Mouse (Mus musculus) adrenal gland, adult 18-20 months (tissue): ENCODE results near the gene Rspo3. TPM values are rescaled to one million over a fixed set of nuclear protein-coding genes. Genes with fewer than 3 reads are reported as not detected.

Source experiments
- DNase-seq, 2 experiments: peaks; one replicate each; pipeline ENCODE4 v3.0.0; 2021 to 2022; ENCODE audit warnings: low spot score in 2 of 2
- long read RNA-seq, 2 experiments: library from polyadenylated mRNA; stranded (forward); transcript quantifications; one replicate each; pipeline ENCODE4 v2.0.0; 2021
- total RNA-seq, 2 experiments: library from RNA; stranded (reverse); gene quantifications; 1 replicate in 1 of 2; 2 replicates in 1 of 2; pipeline ENCODE4 v1.2.3; 2021

Rspo3 gene
- 10 to 100 TPM; 19.8 to 21.3 TPM for total RNA-seq
- long read RNA-seq, experiment 1, transcript Rspo3-201 (5 exons, 3,085 nt) = major isoform, 28 of 28 reads
- long read RNA-seq, experiment 1, partial matches to known transcripts = 0 of 28 reads
- long read RNA-seq, experiment 1, other reads (novel, unspliced or antisense) = 0 of 28 reads
- long read RNA-seq, experiment 2, transcript Rspo3-201 (5 exons, 3,085 nt) = major isoform, 29 of 46 reads
- long read RNA-seq, experiment 2, partial matches to known transcripts = 17 of 46 reads
- long read RNA-seq, experiment 2, other reads (novel, unspliced or antisense) = 0 of 46 reads

DNA sequence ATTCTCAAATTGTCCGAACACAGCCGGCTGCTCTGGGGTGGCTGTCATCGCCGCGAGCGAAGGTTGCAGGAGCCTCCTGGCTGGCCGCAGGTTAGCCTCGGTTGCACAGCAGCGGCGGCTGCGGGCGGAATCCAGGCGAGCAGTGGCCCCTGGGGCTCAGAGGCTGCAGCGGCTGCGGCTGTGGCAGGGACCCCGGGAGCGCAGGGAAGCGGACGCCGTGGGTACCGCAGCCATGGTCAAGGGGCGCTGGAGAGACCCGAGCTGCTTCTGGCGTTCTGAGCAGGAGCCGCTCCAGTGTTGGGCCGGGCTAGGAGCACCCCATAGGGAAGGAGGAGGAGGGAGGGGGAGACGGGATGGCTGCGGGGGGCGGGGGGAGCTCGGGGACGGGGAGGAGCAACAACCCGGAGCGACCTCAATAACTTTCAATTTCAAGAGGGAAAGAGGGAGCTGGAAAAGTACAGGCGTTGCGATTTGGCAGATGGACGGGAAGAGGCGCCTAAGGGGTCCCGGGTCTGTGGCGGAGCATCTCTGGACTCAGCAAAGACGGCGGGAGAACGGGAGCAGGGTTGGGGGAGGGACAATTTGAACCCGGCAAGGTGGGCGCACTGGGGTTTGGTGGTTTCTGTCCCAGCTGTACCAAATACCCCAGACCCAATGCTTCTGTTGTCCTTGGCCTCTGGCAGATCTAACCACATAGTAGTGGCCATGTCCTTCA lies at the start of gene Rspo3:
Rspo3 (minus strand) TSS at position 322 of the 715 bp plus-strand sequence.
- peak; percentile 27 to 30 for DNase-seq

DNA sequence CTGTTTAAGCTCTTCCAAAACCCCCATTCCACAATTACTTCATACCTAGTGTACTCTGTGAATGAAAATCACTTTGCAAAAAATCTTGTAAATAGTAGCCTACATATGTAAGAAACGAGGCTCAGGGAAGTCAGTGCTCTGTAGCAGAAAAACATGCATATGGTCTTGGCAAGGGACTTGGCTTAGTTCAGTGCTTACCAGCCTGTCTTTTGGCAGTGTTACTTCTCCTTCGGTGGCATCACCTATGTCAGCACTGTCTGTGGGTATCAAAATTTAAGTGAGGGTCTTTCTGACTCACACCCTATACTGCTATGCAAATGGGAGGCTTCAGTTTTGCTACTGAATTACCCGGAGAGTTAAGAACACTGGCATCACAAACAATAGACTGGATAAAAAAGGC lies 46.3 kb upstream of the Rspo3 start:
- no peak for DNase-seq

DNA sequence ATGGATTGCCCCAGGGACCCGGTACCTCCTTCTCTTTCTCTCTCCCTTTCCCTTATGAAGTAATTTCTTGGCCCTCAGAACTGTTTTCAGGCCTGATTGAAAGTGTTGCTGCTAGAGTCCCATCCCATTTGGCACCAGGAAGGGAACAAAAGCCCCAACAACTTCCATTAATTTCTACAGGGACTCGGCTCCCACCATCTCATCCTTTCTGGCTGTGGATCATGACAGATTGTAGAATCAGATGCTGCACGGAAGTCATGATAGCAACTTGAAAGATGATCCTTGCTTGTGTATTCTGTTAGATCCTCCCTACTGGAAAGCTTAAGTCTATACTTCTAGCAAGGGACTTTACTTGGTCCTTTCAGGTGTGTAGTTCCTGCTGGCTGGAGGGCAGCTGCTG lies 45.8 kb upstream of the Rspo3 start:
- DNase-seq = no peak

DNA sequence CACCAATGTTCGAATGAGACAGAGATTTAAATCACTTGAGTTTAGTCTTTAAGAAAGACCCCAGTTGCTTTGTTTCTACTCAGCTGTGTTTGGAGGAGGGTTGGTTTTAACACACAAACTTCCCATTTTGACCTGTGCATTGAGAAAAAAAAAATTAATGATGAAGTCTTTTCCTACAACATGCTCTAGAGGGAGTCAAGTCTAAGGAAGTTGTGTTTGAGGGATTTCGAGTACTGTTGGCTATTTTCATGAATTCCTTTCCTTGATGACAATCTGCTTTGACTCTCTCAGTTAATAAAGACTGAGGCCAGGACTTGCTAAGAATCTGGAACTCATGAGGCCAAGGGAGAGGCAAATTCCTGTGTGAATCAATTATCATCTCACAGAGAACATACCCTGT lies 20.3 kb upstream of the Rspo3 start:
- no peak for DNase-seq

DNA sequence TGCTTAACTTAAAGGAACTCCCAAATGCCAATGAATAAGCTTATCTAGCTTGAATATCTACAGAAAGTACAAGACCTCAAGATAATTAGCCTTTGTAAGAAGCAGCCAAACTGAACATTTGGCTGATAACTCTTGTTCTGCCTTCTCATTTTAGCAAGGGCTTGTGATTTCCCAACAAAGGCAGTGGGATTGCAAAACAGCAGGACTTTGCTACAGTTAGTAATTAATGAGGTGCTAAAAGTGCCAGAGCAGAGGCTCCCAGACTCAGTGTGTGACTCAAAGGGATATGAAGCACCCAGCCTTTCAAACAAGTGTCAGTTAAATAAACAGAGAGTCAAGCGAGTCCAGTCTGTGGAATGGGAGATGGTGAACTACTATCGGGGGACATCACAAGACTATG lies 18.7 kb upstream of the Rspo3 start:
- DNase-seq = peak in 1 of 2 experiments; percentile 9

DNA sequence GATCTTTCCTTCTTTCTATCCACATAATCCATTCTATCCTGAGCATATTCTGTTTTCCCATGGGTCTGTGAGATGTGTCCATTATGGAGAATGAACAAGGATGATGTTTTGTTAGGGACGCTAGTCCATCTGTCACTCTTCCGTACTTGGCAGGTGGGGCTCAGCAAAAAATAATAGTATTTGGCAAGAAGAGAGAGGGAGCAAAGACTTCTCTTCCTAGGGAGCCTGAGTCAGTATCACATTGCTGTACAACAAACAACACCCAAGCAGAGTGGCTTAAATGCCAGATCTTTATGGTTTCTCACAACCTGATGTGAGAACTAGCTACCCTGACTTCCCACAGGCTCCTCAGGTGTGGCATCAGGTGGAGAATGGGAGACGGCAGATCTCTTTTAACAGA lies 7.3 kb upstream of the Rspo3 start:
- DNase-seq = no peak

DNA sequence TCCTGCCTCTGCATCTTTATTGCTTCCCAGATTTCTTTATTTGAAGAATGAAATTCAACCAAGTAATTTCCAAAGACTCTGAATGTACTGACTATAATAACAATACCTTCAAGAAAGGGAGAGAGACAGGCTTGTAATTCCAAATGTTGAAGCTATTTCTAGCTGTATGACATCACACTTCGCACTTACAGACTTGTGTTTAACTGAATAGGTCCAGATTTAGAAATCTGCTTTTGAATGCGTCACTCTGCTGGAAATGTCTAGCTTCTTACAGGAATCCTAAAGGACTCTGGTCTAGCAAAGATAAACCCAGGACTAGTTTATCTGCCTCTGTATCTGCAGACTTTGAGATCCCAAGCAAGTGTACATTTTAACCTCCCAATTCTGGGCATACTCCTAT lies 3.8 kb upstream of the Rspo3 start:
- no peak for DNase-seq

DNA sequence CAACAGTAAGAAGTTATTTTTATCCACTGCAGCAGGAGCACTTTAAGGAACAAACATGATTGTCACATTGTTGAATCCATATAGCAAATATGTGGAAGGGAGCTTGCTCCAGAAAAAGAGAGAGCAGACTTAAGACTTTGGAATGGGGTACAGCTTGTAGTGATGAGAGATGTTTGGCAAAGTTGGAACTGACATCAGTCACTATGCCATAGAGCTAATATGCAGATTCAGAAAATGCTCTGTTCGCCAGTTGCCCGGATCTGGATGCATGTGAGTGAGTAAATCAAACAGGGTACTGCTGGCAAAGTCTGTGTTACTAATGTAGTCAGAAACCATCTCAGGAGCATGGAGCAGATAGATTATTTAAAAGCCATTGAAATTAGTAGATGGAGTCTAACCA lies 3.1 kb upstream of the Rspo3 start:
- no peak for DNase-seq

DNA sequence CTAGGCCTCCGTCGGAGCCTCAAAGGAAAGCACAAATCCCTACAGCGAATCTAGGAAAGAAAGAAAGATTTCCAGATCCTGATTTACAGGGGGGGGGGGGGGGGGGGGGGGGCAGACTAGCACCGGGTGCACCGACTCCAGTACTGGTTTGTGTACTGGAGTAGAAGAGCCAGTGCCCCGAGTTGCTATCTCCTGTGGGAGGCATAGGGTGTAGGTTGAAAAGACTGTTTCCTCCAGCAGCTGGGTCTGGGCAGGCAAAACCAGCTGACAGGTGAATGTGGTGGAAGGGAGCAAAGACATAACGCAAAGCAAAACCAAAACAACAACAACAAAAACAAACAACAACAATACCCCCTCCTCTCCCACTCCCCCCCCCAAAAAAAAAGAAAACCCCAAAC lies 838 bp downstream of the Rspo3 start:
- no peak for DNase-seq

DNA sequence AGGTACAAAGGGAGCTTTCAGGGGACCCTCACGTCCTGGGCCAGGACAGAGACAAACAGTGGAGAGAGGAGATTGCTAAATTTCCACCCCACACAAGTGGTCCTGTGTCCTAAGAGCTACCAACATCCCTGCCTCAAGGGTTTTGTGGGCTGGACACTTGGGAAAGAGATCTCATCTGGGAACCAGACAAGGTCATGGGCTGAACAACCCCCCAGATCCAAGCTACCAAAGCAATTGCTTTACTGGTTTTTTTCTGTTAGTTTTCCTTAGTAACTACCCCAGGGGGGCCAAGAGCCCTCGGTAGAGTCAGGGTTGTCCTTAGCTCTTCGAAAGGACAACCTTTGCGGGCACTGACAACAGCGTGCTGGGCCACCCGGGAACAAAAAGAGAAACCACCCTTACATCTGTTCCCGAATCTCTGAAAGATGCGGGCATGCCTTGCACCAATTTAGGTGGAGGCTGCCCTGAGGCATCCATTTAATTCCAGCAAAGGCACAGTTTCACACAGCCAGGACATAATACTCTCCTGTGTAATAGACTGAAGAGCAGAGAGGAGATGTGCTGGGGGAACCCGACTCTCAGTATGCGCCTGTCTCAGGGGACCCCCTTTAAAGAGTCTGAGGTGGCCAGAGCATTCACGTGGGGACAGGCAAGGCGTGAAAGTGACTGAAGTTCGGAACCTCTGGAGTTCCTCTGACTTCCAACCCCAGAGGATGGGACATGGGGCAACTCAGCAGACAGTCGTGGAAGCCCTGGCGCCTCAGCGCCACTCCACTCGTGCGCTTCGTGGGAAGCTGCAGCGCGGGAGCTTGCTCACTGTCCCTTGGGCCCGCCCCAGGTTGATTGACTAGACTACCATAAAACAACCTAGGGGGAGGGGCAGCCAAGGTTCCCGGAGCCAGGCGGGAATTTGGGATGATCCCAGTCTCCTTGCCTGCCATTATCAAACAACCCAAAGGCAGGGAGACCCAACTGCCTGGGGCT lies 1.5 kb downstream of the Rspo3 start:
- DNase-seq = peak in 1 of 2 experiments; percentile 12

DNA sequence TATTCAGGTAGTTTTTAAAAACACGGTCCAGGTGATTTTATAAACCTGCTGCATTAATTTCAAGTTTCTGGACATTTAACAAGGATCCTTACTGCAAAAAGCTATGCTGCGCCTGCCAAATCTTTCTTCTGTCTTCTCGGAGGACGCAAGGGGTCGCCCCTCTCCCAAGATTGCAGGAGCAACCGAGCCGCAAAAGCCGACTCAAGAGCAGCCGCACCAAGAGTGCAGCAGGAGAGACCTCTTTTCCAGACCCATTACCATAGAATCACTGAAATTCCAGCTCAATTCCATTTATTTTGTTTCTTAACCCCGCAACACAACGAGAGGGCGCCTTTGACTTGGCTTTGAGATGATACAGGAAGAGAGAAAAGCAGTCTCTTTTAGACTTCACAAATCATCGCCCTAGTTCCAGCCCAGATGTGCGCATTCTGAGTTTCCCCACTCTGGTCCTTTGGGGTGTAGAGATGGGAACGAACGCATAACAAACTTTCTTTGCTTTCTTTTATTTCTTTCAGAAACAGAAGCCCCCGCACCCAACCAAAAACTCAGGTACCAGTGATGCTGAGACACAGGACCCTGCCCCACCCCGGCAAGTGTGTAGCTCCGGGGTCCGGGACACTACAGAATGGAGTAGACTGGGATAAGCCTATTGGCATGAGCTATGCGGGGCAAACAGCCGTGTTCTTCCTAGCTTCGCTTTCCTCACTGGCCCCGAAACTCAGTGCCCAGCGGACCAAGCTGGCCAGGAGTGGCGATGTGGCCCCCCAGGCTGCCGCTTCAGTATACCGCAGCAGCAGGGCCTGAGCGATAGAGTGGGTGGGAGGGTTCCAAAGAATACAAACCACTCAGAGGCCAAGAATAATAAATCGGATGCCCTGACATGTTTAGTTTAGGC lies 2.6 kb downstream of the Rspo3 start:
- DNase-seq = peak; percentile 64 to 65

DNA sequence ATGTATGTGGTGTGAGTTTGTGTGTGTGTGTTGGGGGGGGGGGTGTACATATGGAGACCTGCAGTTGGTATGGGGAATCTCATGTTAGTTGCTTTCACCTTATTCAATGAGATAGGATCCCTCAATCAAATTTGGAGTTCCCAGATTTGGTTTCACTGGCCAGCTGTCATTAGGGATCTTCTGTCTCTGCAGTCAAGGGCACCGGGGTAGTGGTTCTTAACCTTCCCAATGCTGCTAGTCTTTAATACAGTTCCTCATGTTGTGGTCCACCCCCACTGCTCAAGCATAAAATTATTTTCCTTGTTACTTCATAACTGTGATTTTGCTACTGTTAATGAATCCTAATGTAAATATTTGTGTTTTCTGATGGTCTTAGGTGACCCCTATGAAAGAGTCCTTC lies 22.1 kb downstream of the Rspo3 start:
- no peak for DNase-seq

DNA sequence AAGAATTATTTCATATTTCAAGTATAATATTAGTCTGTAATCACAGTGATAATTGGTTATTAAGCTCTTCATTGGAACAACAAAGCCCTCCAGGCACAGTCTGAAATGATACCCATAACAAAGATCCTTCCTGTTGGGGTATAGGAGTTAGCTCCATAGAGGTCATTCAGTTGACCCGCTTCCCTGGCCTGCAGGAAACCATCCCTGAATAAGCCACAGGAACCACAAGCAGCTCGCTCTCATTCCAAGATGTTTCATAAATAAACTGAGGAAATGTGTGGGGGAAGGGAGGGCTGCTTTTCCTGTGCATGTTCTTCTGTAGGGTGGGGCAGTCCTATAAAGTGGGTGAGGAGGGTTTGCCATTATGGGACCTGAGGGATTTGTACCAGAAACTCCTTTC lies 27.5 kb downstream of the Rspo3 start:
- no peak for DNase-seq

DNA sequence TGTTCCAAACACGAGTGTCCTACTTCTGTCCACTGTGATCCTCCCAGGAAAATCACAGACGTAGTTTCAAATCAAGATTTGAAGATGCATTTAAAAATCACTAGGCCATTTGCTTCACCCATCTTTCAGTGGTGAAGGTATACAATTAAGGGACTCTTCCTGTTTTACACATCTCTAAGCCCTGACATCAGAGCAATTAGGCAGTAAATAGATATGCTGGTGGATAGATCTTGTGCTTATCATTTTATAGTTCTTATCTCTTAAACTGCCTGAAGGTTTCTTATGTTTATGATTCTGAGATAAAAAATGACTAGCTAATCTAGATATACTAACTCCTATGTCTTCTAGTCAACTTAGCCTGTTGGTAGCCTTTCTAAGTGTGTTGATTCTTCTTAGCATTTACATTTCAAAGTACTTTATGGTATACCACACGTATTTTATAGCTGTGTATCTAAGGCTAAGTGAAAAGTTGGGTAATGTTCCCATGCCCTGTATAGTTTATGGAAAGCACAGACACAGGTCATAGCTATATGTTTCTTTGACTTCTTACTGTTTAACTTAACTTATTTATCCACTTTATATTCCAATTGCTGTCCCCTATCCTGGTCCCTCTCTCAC lies 38.4 kb downstream of the Rspo3 start:
- no peak for DNase-seq

DNA sequence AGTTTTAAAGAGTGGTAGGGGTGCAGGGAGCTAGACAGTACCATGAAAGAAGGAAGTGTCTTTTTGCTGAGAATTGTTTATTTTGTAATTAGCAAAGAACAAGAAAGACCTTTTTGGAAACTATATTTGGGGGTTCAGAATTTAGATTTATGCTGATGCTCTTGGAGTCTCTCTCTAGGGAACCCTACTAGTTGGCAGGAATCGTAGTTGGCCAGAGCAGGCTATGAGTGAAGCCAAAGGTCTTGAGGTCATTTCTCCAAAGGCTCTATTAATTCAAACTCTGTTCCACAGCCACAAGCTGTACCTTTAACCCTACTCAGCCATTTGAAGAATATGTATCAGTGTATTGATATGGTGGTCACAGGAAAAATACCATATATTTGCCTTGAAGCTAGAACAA lies 41.7 kb downstream of the Rspo3 start:
- DNase-seq = peak in 1 of 2 experiments; percentile 19

DNA sequence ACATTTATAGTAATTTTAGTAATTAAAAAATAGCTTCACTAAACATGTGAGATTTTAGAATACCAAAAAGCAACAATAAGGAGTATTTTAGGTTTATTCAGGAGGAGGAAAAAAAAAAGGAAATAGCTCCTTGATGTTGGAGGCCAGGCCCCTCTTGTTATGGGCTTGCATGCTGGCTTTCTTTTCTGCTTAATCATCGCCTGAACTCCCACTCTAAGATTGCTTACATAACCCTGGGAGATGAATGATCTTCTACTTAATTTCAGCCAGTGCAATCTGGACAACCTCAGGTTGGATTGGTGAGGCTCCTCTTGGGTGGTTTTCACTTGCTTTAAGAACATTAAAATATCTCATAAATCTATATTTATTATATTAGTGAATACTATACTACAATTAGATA lies 54.7 kb downstream of the Rspo3 start:
- no peak for DNase-seq

DNA sequence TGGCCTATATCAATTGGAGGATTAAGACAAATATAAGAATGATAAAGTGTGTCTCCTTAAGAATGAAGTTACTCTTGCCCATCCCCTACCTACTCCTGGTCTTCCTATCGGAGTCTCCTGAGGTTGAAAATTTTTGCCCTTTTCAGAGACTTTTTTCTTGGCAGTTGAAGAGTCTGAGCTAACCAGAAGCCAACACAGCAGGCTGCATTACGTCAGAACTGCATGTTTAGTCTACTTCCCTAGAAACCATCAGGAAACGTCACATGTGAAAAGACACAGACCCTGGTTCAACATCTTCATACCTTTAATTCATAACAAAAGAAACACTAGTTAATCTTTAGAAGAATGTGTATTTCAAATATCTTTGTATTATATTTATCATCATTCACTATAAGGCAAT lies 56.3 kb downstream of the Rspo3 start:
- DNase-seq = no peak

DNA sequence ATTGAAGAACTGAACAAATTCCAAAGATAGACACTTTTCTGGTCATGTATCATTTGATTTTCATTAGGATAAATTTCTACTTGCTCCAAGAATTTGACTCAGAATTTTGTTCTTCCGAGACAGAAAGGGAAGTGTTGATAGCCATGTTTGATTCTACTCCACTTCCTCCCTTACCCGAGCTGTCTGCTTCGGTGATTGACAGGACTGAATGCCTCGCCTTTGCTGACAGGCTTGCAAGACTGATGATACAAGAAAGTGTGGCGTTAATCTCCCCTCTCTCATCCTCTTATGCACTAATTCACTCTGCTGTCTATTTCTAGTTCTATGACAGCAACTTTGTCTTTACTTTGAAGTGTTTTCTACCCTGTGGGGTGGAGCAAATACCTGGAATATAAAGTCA lies 65.2 kb downstream of the Rspo3 start:
- no peak for DNase-seq

DNA sequence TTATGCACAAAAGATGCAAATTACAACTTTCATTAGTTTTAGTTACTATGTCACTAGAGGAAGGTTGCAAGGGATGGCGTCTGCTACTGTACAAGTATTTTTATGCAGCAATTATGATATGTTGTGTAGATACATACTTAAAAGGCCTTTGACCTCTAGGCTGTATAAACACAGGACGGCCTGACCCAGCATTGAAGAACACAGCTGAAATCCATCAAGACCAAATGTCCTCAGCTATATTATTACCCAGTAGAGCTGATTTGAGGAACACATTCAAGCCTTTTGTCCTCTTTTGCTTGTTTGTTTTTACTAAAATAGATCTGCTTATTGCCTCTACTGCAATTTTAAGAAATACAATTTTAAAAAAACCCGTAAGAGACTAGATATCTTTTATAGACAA lies 75.6 kb downstream of the Rspo3 start:
- DNase-seq = no peak

DNA sequence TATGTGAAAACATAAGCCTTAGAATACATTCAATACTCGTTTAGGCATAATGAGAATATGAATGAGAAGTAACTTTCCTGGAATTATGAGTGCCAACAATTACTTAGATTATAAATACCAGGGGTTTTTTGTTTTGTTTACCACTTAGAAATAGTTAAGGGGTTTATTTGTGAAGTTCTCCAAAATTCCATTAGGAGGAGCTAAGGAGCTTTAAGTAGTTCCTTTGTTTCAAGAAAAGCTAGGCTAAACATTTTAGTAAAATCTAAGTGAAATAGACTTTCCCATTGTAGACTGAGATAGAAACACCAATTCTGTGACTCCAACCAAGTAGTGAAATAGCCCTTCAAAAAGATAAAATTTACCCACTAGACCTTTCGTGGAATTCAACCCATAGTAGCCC lies 76.0 kb downstream of the Rspo3 start:
- DNase-seq = no peak
